Mouse (Mus musculus): Measurements from ENCODE around the gene Samd13.

GRCm38 (mm10) chr3:146731499-146731898, 46.1 kb upstream of the Samd13 start:
- no peak for TF ChIP-seq CTCF (IDR thresholded peaks at IDR 0.05; ENCODE audit: extremely low read depth, insufficient read length, insufficient replicate concordance, low read depth, low read length)
- TF ChIP-seq POLR2A (IDR thresholded peaks at IDR 0.05; ENCODE audit: low read depth, low read length): no peak

All from small intestine, adult 2 months (tissue).